Mouse (Mus musculus) macrophage (primary cell): ENCODE data around the gene Dock9. TPM values are rescaled to one million over a fixed set of nuclear protein-coding genes. Genes with fewer than 3 reads are reported as not detected.

ENCODE experiments used
- H3K27ac ChIP-seq: fragments of 350-480 bp; formaldehyde crosslinking; 2 replicates; pipeline ENCODE4 v1.9.0; 2021
- H3K36me3 ChIP-seq: fragments of 350-480 bp; formaldehyde crosslinking; 2 replicates; pipeline ENCODE4 v1.9.0; 2021; ENCODE audit errors: inconsistent target
- H3K4me3 ChIP-seq: fragments of 350-480 bp; formaldehyde crosslinking; 2 replicates; pipeline ENCODE4 v1.9.0; 2021; ENCODE audit errors: inconsistent target
- H3K79me2 ChIP-seq: fragments of 350-480 bp; formaldehyde crosslinking; 2 replicates; pipeline ENCODE4 v1.9.0; 2021; ENCODE audit errors: inconsistent target
- WGBS: methylation state at CpG from one replicate; pipeline ENCODE4 v1.1.7; 2026; ENCODE audit warnings: inconsistent platforms; ENCODE audit not compliant: missing documents; 5-methylcytosine and 5-hydroxymethylcytosine counted together
- polyA plus RNA-seq: library from polyadenylated mRNA; stranded (reverse); fragments of 250-400 nt; gene quantifications from 3 replicates; pipeline ENCODE4 v1.2.4, GENCODE M21; 2018; ENCODE audit warnings: inconsistent platforms

Gene Dock9
- polyA plus RNA-seq, 1 experiment from 2014 or later = 0.34 TPM

DNA sequence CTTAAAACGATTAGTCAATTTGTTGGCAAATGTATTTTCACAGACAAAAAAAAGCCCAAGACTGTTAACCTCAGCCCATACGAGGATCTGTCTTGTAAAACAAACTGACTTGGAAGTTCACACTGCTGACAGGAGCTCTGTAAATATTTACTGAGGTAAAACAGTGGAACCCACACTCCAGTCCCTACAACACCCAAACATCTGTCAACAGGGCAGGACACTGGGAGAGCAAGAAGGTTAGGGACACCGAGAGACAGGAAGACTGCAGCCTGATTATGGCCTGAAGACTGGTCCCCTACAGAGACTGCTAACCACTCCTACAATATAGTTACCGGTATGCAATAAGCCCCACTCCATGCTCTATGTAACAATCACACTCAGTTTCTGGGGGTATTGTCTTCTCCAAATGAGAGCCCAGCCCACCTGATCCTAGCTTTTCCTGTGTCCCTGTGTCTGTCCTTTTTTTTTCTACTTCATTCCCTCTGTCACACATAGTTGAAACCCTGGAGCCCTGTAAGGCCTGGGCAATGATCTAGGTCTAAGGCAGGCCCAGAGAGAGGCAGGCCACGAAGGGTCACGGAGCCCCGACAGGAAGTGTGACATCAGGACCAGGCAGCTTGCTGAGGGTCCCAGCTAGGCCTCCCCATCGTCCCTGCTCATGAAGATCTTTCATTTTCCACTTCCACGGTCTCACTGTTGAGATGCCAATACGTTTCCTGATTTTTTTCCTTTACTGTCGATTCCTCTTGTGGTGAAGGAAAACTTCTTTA, 17.3 kb downstream of the Dock9 start:
- no peak overlapping the region for H3K27ac ChIP-seq

DNA sequence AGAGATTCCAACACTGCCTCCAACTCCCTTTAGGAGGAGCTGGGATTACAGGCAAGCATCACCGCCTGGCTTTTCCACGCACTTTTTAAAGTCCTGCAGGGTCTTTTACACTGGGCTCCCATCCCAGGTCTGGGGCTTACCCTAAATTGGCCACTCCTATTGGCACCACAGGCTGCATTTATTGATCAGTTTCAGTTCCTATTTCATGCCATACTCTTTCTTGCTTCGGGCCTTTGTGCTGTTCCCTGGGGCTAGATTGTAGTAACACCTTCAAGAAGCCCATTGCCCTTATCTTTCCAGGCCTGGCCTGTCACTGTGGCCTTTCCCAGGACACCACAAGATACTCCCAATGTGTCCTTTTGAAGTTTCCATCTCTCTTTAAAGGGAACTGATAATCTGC, 18.0 kb downstream of the Dock9 start:
- no peaks in the 10 kb centered on the region for H3K79me2 ChIP-seq
- no peaks in the 10 kb centered on the region for H3K36me3 ChIP-seq
- no peak overlapping the region for H3K27ac ChIP-seq
- 87% methylated on average over 3 of the region's 3 CpGs for WGBS
- H3K4me3 ChIP-seq = no peak overlapping the region

More for the DNA sequence above, 17.3 kb downstream of the Dock9 start:
- Histone ChIP-seq H3K79me2 (no peaks in the 10 kb centered on the region), H3K36me3 (no peaks in the 10 kb centered on the region), H3K4me3 (no peak overlapping the region)
- WGBS = 79% methylated on average over 11 of the region's 11 CpGs

DNA sequence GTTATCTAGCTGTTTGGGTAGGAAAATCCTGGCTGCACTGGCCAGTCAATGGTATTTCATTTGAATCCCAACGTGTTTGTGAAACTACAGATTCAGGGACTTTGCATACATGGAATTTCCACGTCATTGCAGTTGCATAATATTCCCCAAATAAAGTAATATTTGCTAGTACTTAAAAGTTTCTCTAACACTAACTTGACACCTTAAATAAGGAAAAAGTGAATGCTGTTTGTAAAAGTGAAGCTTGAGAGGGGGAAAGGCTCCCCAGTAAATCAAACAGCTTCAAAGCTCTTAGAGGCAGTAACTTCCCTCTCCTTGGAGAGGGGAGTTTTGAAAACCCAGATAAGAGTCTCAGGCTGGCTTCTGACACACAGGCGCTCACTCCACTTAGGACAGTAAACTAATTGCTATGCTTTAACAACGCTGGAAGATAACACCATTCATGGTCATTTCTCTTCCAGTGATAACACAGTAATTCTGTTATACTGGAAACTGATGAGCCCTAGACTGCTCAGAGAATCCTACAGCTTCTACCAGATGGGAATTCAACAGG, 20.3 kb downstream of the Dock9 start:
- 77% methylated on average over 4 of the region's 4 CpGs for WGBS
- Histone ChIP-seq H3K4me3 (no peak overlapping the region), H3K79me2 (no peaks in the 10 kb centered on the region), H3K27ac (no peak overlapping the region), H3K36me3 (no peaks in the 10 kb centered on the region)

DNA sequence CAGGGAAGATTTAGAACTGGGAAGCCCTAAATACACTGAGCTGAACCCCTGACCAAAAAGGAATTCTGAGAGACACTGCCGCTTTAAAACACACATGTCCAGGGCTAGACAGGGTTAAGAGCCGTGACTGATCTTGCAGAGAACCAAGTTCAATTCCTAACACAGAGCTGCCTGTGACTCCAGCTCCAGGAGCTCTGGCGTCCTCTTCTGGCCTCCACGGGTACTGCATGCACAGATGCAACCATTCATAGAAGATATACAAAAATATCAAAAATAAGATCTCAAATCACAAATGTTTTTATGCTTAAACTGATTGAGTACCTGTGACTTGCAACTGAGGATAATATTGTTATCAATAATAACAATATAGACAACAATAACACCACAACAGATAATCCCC, 20.9 kb downstream of the Dock9 start:
- Histone ChIP-seq H3K36me3 (no peaks in the 10 kb centered on the region), H3K79me2 (no peaks in the 10 kb centered on the region), H3K4me3 (no peak overlapping the region), H3K27ac (no peak overlapping the region)
- 87% methylated on average over 4 of the region's 4 CpGs for WGBS

DNA sequence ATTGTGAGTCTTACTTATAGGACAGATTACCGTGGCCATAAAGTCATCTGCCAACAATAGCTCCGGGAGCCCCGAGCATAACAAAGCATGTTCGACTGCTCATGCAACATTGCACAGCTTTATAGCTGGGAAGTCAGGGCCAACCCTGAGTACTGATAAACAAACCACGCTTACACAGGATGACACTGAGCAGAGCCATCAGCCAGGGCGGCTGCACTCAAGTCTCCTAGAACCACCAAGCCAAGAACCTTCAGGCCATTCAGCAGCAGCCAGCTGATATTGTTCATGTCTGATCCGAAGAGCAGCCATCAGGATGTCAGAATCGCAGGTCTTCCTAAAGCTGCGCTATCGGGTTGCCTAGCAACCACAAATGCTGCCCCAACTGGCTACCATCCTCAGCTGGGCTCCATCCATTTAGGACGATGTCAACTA, 35.6 kb downstream of the Dock9 start:
- Histone ChIP-seq H3K4me3 (no peak overlapping the region), H3K36me3 (no peaks in the 10 kb centered on the region), H3K79me2 (no peaks in the 10 kb centered on the region), H3K27ac (no peak overlapping the region)
- 89% methylated on average over 11 of the region's 11 CpGs for WGBS

DNA sequence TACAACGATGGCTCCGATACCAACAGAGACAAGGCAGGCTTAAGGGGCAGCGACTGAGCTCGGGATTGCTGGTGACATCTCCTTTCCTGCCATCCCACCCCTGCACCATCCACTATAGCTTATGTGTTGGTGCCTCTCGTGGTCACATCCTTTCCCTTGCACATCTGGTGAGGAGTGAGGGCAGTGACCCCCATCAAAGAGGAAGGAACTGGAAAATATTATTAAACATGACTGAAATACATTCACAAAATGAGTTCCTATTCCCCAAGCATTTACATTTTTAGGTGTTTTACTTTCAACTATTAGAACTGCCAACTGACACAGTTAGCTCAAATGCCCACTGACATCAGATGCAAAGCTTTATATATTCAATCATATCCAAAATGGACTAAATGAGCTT, 37.2 kb downstream of the Dock9 start:
- no peaks in the 10 kb centered on the region for H3K79me2 ChIP-seq
- H3K36me3 ChIP-seq = no peaks in the 10 kb centered on the region
- 79% methylated on average over 5 of the region's 5 CpGs for WGBS
- no peak overlapping the region for H3K27ac ChIP-seq
- H3K4me3 ChIP-seq = no peak overlapping the region

DNA sequence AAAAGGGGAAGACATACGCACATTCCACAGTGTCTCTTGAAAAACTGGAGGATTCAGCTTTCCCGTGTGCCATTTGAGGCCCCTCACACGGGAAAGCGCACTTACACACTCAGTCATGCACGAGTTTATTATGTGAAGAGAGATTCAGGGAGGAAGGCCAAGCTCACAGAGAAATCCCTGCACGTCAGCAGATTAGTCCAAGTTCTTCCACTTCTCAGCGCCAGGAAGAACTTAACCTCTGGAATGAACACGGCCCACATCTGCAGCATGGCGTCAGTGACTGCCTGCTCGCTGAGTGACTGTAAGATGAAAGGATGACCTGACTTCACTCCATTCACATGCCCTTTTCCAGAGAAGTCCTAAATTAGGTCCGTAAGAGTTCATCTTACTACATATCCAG, 43.5 kb downstream of the Dock9 start:
- no peak overlapping the region for H3K27ac ChIP-seq
- H3K79me2 ChIP-seq = no peaks in the 10 kb centered on the region
- 90% methylated on average over 11 of the region's 11 CpGs for WGBS
- no peak overlapping the region for H3K4me3 ChIP-seq
- H3K36me3 ChIP-seq = no peaks in the 10 kb centered on the region

DNA sequence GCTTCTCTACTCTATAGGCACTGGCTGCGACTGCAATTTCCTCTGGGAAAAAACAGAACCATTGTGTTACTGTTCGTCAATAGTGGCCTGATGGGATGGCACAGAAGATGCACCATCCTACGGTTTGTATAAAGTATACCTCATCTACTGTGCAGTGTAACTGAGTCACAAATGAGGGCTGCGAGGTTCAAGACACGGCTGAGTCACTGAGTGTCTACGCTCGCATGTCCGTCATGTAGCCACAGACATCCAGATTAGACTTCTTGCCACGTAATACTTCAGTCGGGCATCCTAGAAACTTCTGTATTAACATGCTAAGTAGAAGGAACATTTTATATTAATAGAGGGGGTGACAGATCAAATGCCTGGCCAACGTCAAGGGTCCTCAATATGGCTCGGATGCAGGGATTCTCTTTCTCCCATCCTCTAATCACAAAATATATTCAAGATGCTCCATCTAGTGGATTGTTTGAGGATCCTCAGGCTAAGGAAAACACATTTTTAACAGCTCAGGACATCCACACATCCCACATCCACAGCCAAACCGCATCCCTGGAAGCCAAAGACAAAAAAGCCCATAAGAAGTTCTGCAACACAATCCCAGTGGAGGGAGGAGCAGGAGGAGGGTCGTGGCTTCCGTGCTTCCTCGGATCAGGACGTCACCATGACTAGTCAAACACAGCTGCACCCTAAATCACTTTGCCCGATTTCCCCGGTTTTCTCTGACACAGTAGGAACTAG, 44.8 kb downstream of the Dock9 start:
- Histone ChIP-seq H3K79me2 (no peaks in the 10 kb centered on the region), H3K27ac (no peak overlapping the region), H3K4me3 (no peak overlapping the region), H3K36me3 (no peaks in the 10 kb centered on the region)
- WGBS = 58% methylated on average over 19 of the region's 19 CpGs

DNA sequence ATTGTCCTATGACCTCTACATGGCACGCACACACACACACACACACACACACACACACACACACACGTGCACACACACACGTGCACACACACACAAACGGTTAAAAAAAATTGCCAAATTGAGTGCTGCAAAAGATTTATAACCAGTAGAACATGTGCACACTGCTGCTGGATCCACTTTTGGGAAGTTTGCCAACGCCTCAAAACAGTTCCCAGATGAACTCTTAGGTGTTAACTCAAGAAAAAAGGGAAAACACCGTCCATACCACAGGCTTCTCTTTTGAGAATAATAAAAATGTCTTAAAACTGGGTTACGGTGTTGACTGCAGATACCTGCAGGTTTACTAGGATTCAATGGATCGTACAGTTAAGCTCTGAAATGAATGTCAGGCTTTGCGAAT, 48.0 kb downstream of the Dock9 start:
- 79% methylated on average over 5 of the region's 9 CpGs for WGBS
- Histone ChIP-seq H3K36me3 (no peaks in the 10 kb centered on the region), H3K27ac (no peak overlapping the region), H3K79me2 (no peaks in the 10 kb centered on the region), H3K4me3 (no peak overlapping the region)

DNA sequence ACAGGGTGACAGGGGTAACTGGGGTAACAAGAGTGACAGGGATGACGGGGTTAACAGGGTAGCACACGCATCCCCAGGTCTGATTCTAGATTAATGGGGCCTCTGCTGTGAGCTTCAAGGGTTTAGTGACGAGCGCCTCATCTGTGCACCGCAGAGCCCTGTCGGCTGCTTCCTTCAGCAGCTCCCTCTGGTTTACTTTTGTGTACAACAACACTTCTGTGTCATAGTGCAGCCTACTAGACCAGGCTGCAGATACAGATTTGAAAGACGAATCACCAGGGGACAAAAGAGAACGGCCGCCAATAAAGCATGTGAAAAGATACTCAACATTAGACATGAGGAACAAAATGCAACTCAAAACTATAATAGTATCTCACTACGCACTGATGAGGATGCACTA, 48.6 kb downstream of the Dock9 start:
- H3K36me3 ChIP-seq = no peaks in the 10 kb centered on the region
- WGBS = 93% methylated on average over 7 of the region's 10 CpGs
- H3K4me3 ChIP-seq = no peak overlapping the region
- no peaks in the 10 kb centered on the region for H3K79me2 ChIP-seq
- H3K27ac ChIP-seq = no peak overlapping the region

DNA sequence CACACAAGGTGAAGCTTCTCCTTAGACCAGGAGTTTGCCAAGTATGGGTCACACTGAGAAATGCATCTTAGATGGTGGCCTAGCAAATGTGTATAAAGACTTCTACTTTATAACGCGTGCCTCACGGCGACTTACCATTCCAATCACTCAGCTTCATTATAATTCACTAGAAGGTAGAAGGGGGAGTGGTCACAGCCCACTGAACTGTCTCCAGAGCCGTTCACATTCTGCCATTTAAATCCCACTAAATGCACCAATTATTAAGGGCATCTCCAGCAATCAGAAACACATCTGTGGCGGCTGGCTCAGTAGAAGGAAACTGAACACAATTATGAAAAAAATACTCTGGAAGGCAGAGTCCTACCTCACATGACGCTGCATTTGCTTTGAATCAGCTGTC, 50.3 kb downstream of the Dock9 start:
- H3K79me2 ChIP-seq = no peaks in the 10 kb centered on the region
- H3K27ac ChIP-seq = no peak overlapping the region
- 95% methylated on average over 7 of the region's 7 CpGs for WGBS
- no peak overlapping the region for H3K4me3 ChIP-seq
- H3K36me3 ChIP-seq = no peaks in the 10 kb centered on the region

DNA sequence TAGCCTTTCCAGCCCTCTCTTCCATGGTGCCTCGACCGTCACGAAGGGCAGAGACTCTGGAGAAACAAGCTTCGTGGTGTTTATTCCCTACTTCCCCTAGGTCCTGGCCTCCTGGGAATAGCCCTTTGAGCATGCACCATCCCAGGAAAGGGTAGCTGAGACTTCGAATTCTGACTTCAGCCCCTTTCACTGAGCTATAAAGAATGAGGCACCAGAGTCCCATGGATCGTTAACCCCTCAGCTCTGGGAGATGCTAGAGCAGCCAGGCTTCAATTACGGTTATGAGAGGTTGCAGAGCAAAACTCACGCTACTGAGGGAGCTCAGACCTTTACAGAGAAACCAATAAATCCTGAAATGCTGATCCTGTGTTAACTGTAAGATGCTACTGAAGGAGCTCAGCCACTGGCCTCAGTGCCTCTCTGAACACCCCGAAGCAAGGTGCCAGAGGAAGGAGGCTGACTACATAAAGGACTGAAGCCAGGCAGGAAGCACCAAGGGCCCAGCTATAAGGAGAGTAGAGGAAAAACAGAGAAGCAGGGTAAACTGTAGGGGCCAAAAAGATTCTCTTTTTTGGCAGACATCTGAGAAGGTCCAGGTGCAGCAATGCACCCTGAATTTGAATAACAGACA, 53.7 kb downstream of the Dock9 start:
- Histone ChIP-seq H3K79me2 (no peaks in the 10 kb centered on the region), H3K27ac (no peak overlapping the region), H3K4me3 (no peak overlapping the region), H3K36me3 (no peaks in the 10 kb centered on the region)
- WGBS = 81% methylated on average over 8 of the region's 9 CpGs

DNA sequence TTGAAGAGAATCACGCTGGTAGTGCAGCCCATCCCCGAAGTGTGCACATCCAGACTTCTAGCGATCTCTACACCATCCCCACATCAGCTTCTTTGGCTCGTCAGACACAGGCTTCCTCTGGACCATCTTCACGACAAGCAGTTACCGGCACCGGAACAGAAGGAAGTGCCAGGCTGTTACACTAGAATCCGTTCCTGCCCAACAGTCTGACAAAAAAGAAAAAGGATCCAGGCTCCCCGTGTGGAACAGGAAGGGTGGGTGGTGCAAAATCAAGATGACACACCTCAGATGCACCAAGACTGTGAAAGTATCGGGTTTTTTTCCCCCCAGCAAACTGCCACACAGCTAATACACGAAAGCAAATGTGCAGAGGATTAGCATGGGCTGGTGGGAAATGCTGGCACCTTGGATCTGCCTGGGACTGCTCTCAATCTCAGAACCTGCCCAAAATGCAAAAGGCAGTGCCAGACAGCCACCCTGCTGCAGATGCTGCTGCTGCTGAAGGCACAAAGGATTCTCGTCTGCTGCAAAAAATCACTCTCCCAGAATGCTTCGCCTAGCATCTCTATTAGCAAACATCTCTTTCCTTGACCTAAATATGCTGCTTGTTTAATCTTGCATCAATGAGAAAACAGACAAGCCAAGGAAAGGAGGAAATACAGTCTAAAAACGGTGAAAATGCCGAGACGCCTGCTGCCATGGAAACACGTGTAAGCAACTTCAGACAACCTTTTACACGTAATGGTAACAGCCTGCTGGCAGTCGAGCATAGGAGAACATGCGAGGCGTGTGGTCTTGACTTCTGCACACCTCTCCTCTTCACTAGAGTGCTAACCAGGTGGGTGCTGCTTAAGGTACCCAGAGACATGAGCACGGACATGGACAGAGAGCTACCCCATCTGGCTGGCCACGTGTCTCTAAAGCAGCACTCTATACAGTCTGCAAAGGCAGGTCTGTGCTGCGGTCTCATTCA, 58.9 kb downstream of the Dock9 start:
- H3K27ac ChIP-seq = no peak overlapping the region
- H3K36me3 ChIP-seq = no peaks in the 10 kb centered on the region
- H3K79me2 ChIP-seq = no peaks in the 10 kb centered on the region
- 20% methylated on average over 24 of the region's 24 CpGs for WGBS
- H3K4me3 ChIP-seq = no peak overlapping the region

DNA sequence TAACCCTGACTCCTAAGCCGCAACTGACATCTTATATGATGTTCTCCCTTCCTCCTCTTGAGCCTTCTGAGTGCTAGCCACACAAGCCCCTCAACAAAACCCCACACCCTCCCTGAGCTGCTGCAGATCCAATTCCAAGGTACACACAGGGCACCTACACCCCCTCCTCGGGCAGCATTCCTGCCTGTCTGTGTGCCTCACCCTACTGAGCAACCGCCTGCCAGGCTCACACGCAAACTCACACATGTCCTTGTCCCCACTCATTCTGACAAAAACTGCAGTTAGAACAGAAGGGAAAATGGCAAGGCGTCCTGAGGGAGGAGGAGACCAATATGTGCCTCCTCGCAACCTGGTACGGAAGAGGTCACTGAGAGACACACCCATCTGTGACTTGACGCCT, 60.4 kb downstream of the Dock9 start:
- H3K36me3 ChIP-seq = no peaks in the 10 kb centered on the region
- no peak overlapping the region for H3K27ac ChIP-seq
- H3K79me2 ChIP-seq = no peaks in the 10 kb centered on the region
- WGBS = 86% methylated on average over 8 of the region's 8 CpGs
- no peak overlapping the region for H3K4me3 ChIP-seq
